ENCODE assay signal across 13 mouse cellular contexts in genomic region chr8:13361865-13362264, GRCm38 (mm10). TPM values are rescaled to one million over a fixed set of nuclear protein-coding genes. Genes with fewer than 3 reads are reported as not detected.
DNase-seq lines count a peak whose midpoint lies in the region; ATAC-seq lines count a peak whose summit lies in the region.
"Had no signal": no experiment of that assay in that cellular context is flagged by ENCODE, and none has a peak within 500 bp of the region (broad histone marks: within the 10 kb centered on the region; RNA-seq: fewer than 3 reads in every experiment).

No protein-coding gene starts in this region.

- no peaks in the 10 kb centered on the region for H3K27me3 ChIP-seq in midbrain, embryonic 10.5 days (ENCODE audit: low read depth, poor library complexity, severe bottlenecking)
- no peaks in the 10 kb centered on the region for H3K27me3 ChIP-seq in midbrain, embryonic 14.5 days (ENCODE audit: control insufficient read depth, insufficient read depth, low read length)
- no peaks in the 10 kb centered on the region for H3K27me3 ChIP-seq in neural tube, embryonic 15.5 days (replicated peaks)
- H3K27me3 ChIP-seq: kidney, embryonic 15.5 days; limb, embryonic 12.5 days had no signal

- no peak overlapping the region for H3K4me2 ChIP-seq in midbrain, embryonic 14.5 days (ENCODE audit: low read length)
- no peak overlapping the region for H3K4me2 ChIP-seq in neural tube, embryonic 15.5 days
- H3K4me2 ChIP-seq: kidney, embryonic 15.5 days; limb, embryonic 12.5 days had no signal

- no peak overlapping the region for H3K27ac ChIP-seq in midbrain, embryonic 10.5 days (replicated peaks)
- no peak overlapping the region for H3K27ac ChIP-seq in midbrain, embryonic 14.5 days (replicated peaks; ENCODE audit: low read depth, low read length)
- H3K27ac ChIP-seq in neural tube, embryonic 15.5 days (replicated peaks) = no peak overlapping the region
- H3K27ac ChIP-seq: kidney, embryonic 15.5 days; limb, embryonic 12.5 days had no signal

- H3K4me1 ChIP-seq in midbrain, embryonic 10.5 days = no peaks in the 10 kb centered on the region
- no peaks in the 10 kb centered on the region for H3K4me1 ChIP-seq in midbrain, embryonic 14.5 days (ENCODE audit: control insufficient read depth, insufficient read depth, low read length)
- H3K4me1 ChIP-seq in neural tube, embryonic 15.5 days = no peaks in the 10 kb centered on the region
- H3K4me1 ChIP-seq: kidney, embryonic 15.5 days; limb, embryonic 12.5 days had no signal

- no peaks in the 10 kb centered on the region; the same call in 1 of the 2 replicates for H3K9me3 ChIP-seq in midbrain, embryonic 10.5 days (replicated peaks)
- no peaks in the 10 kb centered on the region for H3K9me3 ChIP-seq in midbrain, embryonic 14.5 days (ENCODE audit: control insufficient read depth, low read length)
- H3K9me3 ChIP-seq in neural tube, embryonic 15.5 days (replicated peaks) = no peaks in the 10 kb centered on the region
- H3K9me3 ChIP-seq: kidney, embryonic 15.5 days had no signal

- peak; percentile 34 for DNase-seq in embryo, embryonic 9.5 days (ENCODE audit: extremely low spot score)
- no peak for DNase-seq in embryo, embryonic 11 days
- peak; percentile 23 for DNase-seq in midbrain, embryonic 10.5 days (ENCODE audit: low spot score)
- no peak for DNase-seq in midbrain, embryonic 14.5 days
- peak; percentile 17 for DNase-seq in NIH3T3 (ENCODE audit: low read depth)
- peak; percentile 13 for DNase-seq in naive thymus-derived CD4-positive, alpha-beta T cell, adult 2 months (ENCODE audit: low read depth)
- no peak for DNase-seq in left cerebral cortex, adult 11 months (ENCODE audit: low spot score)
- DNase-seq: adrenal gland, adult 8-10 months; cerebellum, adult 11 months had no signal

- WGBS in midbrain, embryonic 10.5 days = 97% methylated on average over 6 of the region's 6 CpGs
- 98% methylated on average over 6 of the region's 6 CpGs for WGBS in midbrain, embryonic 14.5 days
- WGBS in neural tube, embryonic 15.5 days = 97% methylated on average over 6 of the region's 6 CpGs

- H3K36me3 ChIP-seq in midbrain, embryonic 10.5 days = peaks cover 100% of the 10 kb centered on the region
- peaks cover 92% of the 10 kb centered on the region for H3K36me3 ChIP-seq in midbrain, embryonic 14.5 days (ENCODE audit: control insufficient read depth, insufficient read depth, low read length)
- H3K36me3 ChIP-seq in neural tube, embryonic 15.5 days = peaks cover 87% of the 10 kb centered on the region

- H3K9ac ChIP-seq in midbrain, embryonic 14.5 days (replicated peaks; ENCODE audit: low read length) = no peak overlapping the region
- no peak overlapping the region for H3K9ac ChIP-seq in neural tube, embryonic 15.5 days (replicated peaks)
- H3K9ac ChIP-seq: kidney, embryonic 15.5 days; limb, embryonic 12.5 days had no signal

- no peak overlapping the region for H3K4me3 ChIP-seq in midbrain, embryonic 10.5 days
- no peak overlapping the region for H3K4me3 ChIP-seq in midbrain, embryonic 14.5 days (replicated peaks; ENCODE audit: low read depth, low read length)
- no peak overlapping the region for H3K4me3 ChIP-seq in neural tube, embryonic 15.5 days (replicated peaks)
- H3K4me3 ChIP-seq: kidney, embryonic 15.5 days; limb, embryonic 12.5 days had no signal

- no peak for ATAC-seq in midbrain, embryonic 14.5 days (ENCODE audit: low FRiP score, low TSS enrichment)
- ATAC-seq in neural tube, embryonic 15.5 days (ENCODE audit: low FRiP score) = no peak

RNA-seq across cellular contexts. Expression of gene Tfdp1, which starts 23.3 kb away (rescaled TPM):
- 184 and 201 TPM in 2 replicates for polyA plus RNA-seq in midbrain, embryonic 10.5 days (2016; fragmentation: Nextera tagmentation; extraction: Ambion mirVana)
- 77.9 and 112 TPM in 2 replicates for polyA plus RNA-seq in midbrain, embryonic 14.5 days (2014; fragmentation: Nextera tagmentation; extraction: Ambion mirVana)
- 88.2 and 113 TPM in 2 replicates for polyA plus RNA-seq in neural tube, embryonic 15.5 days (2015; fragmentation: Nextera tagmentation; extraction: Ambion mirVana)

RNA-seq across cellular contexts. Expression of gene Atp4b, which starts 34.8 kb away (rescaled TPM):
- polyA plus RNA-seq in midbrain, embryonic 10.5 days (2016; fragmentation: Nextera tagmentation; extraction: Ambion mirVana) = not detected in 2 replicates
- not detected in 2 replicates for polyA plus RNA-seq in midbrain, embryonic 14.5 days (2014; fragmentation: Nextera tagmentation; extraction: Ambion mirVana)
- polyA plus RNA-seq in neural tube, embryonic 15.5 days (2015; fragmentation: Nextera tagmentation; extraction: Ambion mirVana) = not detected in 2 replicates
- polyA plus RNA-seq: heart, embryonic 16.5 days; kidney, embryonic 15.5 days; limb, embryonic 12.5 days had no signal

RNA-seq across cellular contexts. Expression of gene Grk1, which starts 43.0 kb away (rescaled TPM):
- 0.02 TPM in 1 of 2 replicates, not detected in the other for polyA plus RNA-seq in midbrain, embryonic 10.5 days (2016; fragmentation: Nextera tagmentation; extraction: Ambion mirVana)
- not detected in 2 replicates for polyA plus RNA-seq in midbrain, embryonic 14.5 days (2014; fragmentation: Nextera tagmentation; extraction: Ambion mirVana)
- not detected in 2 replicates for polyA plus RNA-seq in neural tube, embryonic 15.5 days (2015; fragmentation: Nextera tagmentation; extraction: Ambion mirVana)
- polyA plus RNA-seq: kidney, embryonic 15.5 days had no signal

Comparison
In these comparisons a context has a peak if more than half of its experiments do, and no peak if none do; other contexts are left out.
1. DNase-seq: peak in embryo, embryonic 9.5 days (single experiment), midbrain, embryonic 10.5 days (single experiment), NIH3T3 (single experiment) and naive thymus-derived CD4-positive, alpha-beta T cell, adult 2 months (single experiment); none in embryo, embryonic 11 days (single experiment), midbrain, embryonic 14.5 days (single experiment) and left cerebral cortex, adult 11 months (single experiment).